Mouse (Mus musculus) monocyte, adult 5-6 weeks (primary cell): ENCODE data around the gene Zfp81. TPM values are rescaled to one million over a fixed set of nuclear protein-coding genes. Genes with fewer than 3 reads are reported as not detected.
"Not testable (repeated sequence)": the region's sequence is repeated elsewhere in the genome, so short reads cannot be mapped to it uniquely, and the experiment has no call there.

Experiments used
- ATAC-seq: fragments of 153-309, 156-312 bp; replicated peaks from 2 replicates; pipeline ENCODE4 v1.8.0; 2017; ENCODE audit warnings: mild to moderate bottlenecking; ENCODE audit not compliant: low TSS enrichment, insufficient number of reproducible peaks, severe bottlenecking, poor library complexity, low FRiP score
- total RNA-seq: library from RNA; stranded (forward); fragments of 200-1000, 200-491, 200-594 nt; gene quantifications from 3 replicates; pipeline ENCODE4 v1.2.3, GENCODE M21; 2017

Gene Zfp81
- total RNA-seq = 9.0 to 12.1 TPM (median 10.7 TPM) in 3 replicates

DNA sequence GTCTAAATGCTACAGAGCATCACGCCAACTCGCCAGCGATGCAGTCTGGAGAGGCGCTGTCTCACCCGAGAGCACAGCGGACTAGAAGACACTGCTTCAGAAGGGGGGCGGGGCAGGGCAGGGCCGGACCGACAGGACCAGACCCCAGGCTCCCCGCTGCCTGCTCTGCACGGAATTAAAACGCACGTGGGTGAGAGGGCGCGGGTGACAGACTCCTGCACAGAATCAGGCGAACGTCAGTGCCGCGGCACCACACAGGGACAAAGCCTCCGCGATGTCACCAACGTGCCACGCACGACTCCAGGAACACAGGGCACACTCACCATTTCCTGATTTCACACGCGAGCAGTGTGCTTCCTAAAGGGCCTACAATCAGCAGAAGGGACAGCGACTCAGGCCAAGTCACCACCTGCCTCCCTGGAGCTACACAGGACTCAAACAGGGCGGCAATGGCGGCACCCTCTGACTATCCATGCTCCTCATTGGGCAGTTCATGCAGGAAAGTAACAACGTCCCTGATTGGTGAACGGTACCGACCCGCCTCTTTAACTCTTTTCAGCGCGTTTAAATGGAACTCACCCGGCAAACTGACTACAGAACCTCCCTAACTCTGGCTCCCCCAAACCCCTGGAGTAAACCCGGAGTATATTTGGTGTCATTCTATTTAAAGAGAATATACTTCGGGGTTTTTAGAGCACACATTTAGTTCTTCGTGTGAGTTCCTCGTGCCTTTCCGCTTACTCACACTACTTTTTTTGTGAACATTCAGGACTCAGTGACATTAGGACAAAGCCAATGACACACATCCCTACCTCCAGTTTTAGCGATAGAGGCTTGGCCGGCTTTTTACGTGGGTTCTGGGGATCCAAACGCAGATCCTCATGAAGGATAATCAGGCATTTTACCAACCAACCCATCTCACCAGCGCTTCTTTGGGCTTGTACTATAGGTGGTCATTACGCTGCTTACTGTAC is at the start of gene Zfp81:
Gene Zfp81, minus strand, starts transcription at position 468 of the 974 bp plus-strand sequence.
- ATAC-seq = peak; percentile 100

DNA sequence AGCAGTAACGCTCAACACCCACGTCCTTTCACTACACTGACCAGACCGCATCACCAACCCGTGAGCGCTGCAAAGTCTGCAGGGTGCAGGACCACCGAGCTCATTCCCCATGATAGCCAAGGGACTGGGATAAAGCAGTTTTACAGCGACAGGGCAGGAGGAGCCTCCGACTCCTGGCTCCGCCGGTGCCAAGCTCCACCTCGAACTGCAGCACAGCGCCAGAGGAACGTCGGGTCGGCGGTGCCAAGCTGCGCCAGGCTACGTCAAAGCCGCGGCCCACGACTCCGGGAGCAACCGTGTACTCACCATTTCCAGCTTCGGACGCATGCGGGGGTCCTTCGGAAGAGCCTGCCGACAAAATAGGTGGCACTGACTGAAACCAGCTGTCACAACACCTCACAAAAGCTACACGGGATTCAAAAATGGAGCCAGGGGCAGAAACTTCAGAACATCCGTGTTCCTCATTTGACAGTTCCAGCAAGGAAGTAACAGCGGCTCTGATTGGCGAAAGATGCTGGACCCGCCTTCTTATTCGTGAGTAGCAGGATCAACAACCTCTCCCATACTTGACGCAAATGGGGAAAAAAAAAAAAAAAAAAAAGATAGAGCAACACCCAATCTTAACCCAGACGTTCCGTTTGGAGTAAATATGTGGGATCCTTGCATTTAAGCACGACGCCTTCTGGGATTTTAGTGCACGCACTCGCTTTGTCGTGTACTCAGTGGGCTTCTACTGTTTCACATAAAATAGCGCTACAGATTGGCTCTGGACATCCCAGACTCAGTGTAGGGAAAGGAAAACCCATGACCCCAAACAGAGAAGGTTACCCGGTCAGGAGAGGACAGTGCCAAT is 35.7 kb upstream of the Zfp81 start, which contains the start of gene Zfp101:
Gene Zfp101, minus strand, starts transcription at position 460 of the 853 bp plus-strand sequence.
- ATAC-seq = peak; percentile 99

DNA sequence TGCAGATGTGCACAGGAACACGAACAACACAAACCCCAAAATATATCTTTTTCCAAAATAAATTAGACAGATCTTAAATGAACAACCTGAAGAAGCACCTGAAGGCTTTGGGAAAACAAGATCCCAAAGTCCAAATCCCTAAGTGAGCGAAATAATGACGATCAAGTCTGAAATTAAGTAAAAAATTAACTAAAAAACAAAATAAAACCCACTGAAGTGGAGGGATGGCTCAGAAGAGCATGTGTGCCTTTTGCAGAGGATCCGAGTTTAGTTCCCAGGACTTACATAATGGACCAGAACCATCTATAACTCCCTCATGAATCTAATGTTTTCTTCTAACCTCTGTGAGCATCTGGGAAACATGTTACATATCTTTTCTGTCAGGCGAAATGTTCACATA is 33.6 kb upstream of the Zfp81 start:
- ATAC-seq = no peak

DNA sequence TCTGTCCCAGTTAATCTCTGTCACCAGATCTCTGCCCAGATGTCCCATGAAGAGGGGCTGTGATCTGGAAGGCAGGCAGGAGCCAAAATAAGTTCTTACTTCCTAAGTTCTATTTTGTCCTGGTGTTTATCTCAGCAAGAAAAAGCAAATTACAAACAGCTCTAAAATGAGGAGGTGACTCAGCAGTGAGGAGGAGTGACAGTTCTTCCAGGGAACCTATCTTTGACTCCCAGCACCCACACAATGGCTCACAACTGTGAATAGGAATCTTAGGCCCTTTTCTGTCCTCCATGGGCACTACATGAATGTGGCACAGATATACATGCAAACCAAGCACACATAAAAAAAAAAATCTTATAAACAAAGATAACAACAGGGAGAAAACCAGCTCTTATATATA is 27.0 kb upstream of the Zfp81 start:
- no peak for ATAC-seq

DNA sequence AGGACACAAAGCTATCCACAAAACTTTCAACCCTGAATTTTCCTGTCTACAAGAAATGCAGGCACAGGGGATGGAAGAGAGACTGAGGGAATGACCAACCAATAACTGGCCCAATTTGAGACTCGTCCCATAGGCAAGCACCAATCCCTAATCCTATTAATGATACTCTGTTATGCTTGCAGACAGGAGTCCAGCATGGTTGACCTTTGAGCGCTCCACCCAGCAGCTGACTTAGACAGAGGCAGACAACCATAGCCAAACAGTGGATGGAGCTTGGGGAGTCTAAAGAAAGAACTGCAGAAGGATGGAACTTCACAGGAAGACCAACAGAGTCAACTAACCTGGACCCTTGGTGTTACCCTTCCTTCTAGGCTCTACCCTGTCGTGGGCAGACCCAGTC is 14.1 kb upstream of the Zfp81 start:
- no peak for ATAC-seq

DNA sequence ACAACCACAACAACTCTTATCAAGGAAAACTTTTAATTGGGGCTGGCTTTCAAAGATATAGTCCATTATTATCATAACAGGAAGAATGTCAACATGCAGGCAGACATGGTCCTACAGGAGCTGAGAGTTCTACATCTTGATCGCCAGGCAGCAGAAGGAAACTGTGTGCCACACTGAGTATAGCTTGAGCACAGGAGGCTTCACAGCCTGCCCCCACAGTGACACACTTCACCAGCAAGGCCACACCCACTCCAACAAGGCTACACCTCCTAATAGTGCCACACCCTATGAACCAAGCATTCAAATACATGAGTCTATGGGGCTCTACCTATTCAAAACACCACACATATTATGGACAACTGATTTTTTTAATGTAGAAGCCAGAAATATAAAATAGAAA is 5.7 kb downstream of the Zfp81 start:
- ATAC-seq = no peak

DNA sequence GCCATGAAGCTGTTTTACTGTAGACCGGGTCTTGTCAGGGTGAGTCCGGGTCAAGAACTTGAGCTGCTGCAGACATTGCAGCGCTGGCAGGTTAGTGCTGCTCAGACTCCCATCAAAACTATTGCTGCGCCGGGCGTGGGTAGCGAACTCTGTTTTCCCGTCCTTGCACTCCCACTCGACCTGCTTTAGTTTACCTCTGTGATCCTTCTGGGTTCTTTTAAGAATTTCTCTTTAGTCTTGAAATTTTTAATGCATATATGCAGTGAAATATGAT is 68.9 kb downstream of the Zfp81 start:
- not testable (repeated sequence) for ATAC-seq

DNA sequence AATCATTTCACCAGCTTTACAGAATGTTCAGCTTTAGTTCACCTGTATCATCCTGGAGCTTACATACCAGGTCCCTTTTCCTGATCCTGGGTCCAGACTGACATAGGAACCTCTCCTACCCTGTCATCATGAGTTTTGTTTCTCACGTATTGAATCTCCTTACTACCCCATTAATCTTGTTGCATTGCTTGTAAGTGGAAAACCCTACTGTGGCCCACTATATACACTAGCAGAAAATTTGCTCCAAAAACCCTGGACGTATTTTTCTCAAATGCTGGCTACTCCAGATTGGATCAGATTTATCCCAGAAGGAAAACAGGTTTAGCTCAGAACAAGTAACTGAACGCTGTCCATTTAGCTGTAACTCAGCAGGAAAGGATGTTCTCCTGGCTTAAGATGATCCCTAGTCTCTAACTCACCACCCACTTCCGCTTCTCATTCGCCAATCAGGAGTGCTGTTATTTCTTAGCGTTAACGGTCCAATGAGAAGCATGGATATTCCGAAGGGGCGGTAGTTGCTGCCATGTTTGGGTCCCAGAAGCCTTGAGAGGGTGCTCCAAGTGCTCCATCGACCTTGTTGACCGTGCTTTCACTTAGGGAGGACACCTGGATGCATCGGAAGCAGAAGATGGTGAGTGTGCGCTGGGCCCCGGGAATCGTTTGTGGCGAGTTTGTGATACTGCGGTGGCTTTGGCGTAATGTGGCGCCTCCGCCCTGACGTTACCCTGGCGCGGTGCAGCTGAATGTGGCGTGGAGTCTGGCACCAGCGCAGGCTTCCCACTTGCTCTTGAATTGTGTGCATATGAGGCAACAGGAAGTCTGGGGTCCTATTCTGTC is 69.4 kb downstream of the Zfp81 start, which contains the start of gene Zfp955b:
Gene Zfp955b, plus strand, starts transcription at position 506 of the 837 bp plus-strand sequence.
- peak; percentile 100 for ATAC-seq

Other genes starting within 250 kb of the Zfp81 start
- not detected in 3 replicates for gene Morc2b, start 219.2 kb downstream of the Zfp81 start, total RNA-seq
- not detected in 3 replicates for gene Olfr55, start 190.4 kb downstream of the Zfp81 start, total RNA-seq
- gene Olfr239, start 167.6 kb downstream of the Zfp81 start, total RNA-seq = not detected in 3 replicates
- not detected in 3 replicates for gene Olfr1564, start 137.2 kb downstream of the Zfp81 start, total RNA-seq
- gene Zfp955a, start 103.7 kb downstream of the Zfp81 start, total RNA-seq = 11.0 to 16.6 TPM (median 14.2 TPM) in 3 replicates
- gene Olfr63, start 94.2 kb downstream of the Zfp81 start, total RNA-seq = not detected in 3 replicates
- 4.2 to 10.9 TPM (median 6.7 TPM) in 3 replicates for gene Zfp955b, start 69.3 kb downstream of the Zfp81 start, total RNA-seq
- 8.7 to 17.7 TPM (median 10.2 TPM) in 3 replicates for gene Zfp101, start 35.8 kb upstream of the Zfp81 start, total RNA-seq
- 1.2 TPM in 1 of 3 replicates, not detected in the others for gene Actl9, start 74.0 kb upstream of the Zfp81 start, total RNA-seq
- 71.1 to 159 TPM (median 83.0 TPM) in 3 replicates for gene Adamts10, start 165.3 kb upstream of the Zfp81 start, total RNA-seq
- gene Myo1f, start 196.8 kb upstream of the Zfp81 start, total RNA-seq = 541 to 588 TPM (median 587 TPM) in 3 replicates